Mouse (Mus musculus) erythroid progenitor cell, adult 5-6 weeks (primary cell): Measurements from ENCODE around the gene Hist1h3g. TPM values are rescaled to one million over a fixed set of nuclear protein-coding genes. Genes with fewer than 3 reads are reported as not detected.
A peak's percentile ranks its signal among the peaks of the same experiment; 100 is the strongest.
"Not testable (repeated sequence)": the region's sequence is repeated elsewhere in the genome, so short reads cannot be mapped to it uniquely, and the experiment has no call there.

Experiments used
- ATAC-seq: replicated peaks from 2 replicates; pipeline ENCODE4 v1.8.0; 2016; ENCODE audit warnings: moderate number of reproducible peaks, mild to moderate bottlenecking, moderate TSS enrichment, inconsistent platforms; ENCODE audit not compliant: poor library complexity, low FRiP score, severe bottlenecking
- total RNA-seq, 2 experiments: library from RNA; stranded (forward) in 1 of 2; stranded (reverse) in 1 of 2; fragments of 150-400 nt in 1 of 2; fragments of 186-747, 209-891 nt in 1 of 2; gene quantifications; 2 replicates each; pipeline versions ENCODE4 v1.2.3 to v1.2.4; 2015 to 2017; ENCODE audit warnings: low replicate concordance in 2 of 2

The Hist1h3g gene
- total RNA-seq, 2 experiments from 2014 or later, result 573 to 889 TPM

GRCm38 (mm10) chr13:23551931-23552914 lies 17.0 kb downstream of the Hist1h3g start:
- no peak for ATAC-seq

GRCm38 (mm10) chr13:23552962-23553361 lies 17.7 kb downstream of the Hist1h3g start, which contains the start of gene Hist1h1d:
Gene Hist1h1d (plus strand): TSS chr13:23553262.
- ATAC-seq, result no peak

- ATAC-seq, result no peak
These were observed 19.2 kb downstream of the Hist1h3g start for GRCm38 (mm10) chr13:23554393-23554792.

GRCm38 (mm10) chr13:23554925-23555838 lies 20.0 kb downstream of the Hist1h3g start:
- ATAC-seq, result peak; percentile 51

GRCm38 (mm10) chr13:23555839-23556416 lies 20.7 kb downstream of the Hist1h3g start:
- peak; percentile 62 for ATAC-seq

GRCm38 (mm10) chr13:23556906-23557305 lies 21.7 kb downstream of the Hist1h3g start:
- no peak for ATAC-seq

GRCm38 (mm10) chr13:23560699-23561098 lies 25.5 kb downstream of the Hist1h3g start:
- ATAC-seq, result not testable (repeated sequence)

GRCm38 (mm10) chr13:23561531-23561882 lies 26.3 kb downstream of the Hist1h3g start:
- ATAC-seq, result peak; percentile 53

GRCm38 (mm10) chr13:23561883-23562659 lies 26.8 kb downstream of the Hist1h3g start, which contains the start of gene Hist1h3e:
Gene Hist1h3e (minus strand): TSS chr13:23562369.
- ATAC-seq, result peak; percentile 86

- ATAC-seq, result peak; percentile 68
These were observed 27.7 kb downstream of the Hist1h3g start for GRCm38 (mm10) chr13:23562699-23563462.

GRCm38 (mm10) chr13:23564482-23564881 lies 29.3 kb downstream of the Hist1h3g start:
- no peak for ATAC-seq

- not testable (repeated sequence) for ATAC-seq
These were observed 35.2 kb downstream of the Hist1h3g start for GRCm38 (mm10) chr13:23570261-23571021.

- ATAC-seq, result peak; percentile 73
These were observed 35.8 kb downstream of the Hist1h3g start, which contains the start of the genes Hist1h2ae and Hist1h2bg for GRCm38 (mm10) chr13:23571022-23571503. Gene Hist1h2ae (minus strand): TSS chr13:23571220. Gene Hist1h2bg (plus strand): TSS chr13:23571396.

GRCm38 (mm10) chr13:23571504-23572217 lies 36.4 kb downstream of the Hist1h3g start:
- ATAC-seq, result peak; percentile 13; the same call in 1 of the 2 replicates

GRCm38 (mm10) chr13:23572218-23573033 lies 37.2 kb downstream of the Hist1h3g start:
- ATAC-seq, result peak; percentile 13; the same call in 1 of the 2 replicates
